Mouse (Mus musculus) kidney, embryonic 16.5 days (tissue): Measurements from ENCODE around the gene Dnase1l2. TPM values are rescaled to one million over a fixed set of nuclear protein-coding genes. Genes with fewer than 3 reads are reported as not detected.
A peak's percentile ranks its signal among the peaks of the same experiment; 100 is the strongest.

Source experiments
- ATAC-seq: fragments of 200-750 bp; cut with Nextera tagmentation; 2 replicates; pipeline ENCODE4 v1.8.0; 2017; ENCODE audit warnings: moderate TSS enrichment; ENCODE audit not compliant: low FRiP score, low TSS enrichment
- H3K27ac ChIP-seq: fragments of 300-500 bp; sonication (generic); 2 replicates; pipeline ENCODE4 v1.5.1; 2014; ENCODE audit warnings: low read length
- H3K27me3 ChIP-seq: fragments of 300-500 bp; sonication (generic); 2 replicates; pipeline ENCODE4 v1.6.1; 2014; ENCODE audit warnings: low read length, control low read depth, mixed read lengths; ENCODE audit not compliant: insufficient read depth
- H3K36me3 ChIP-seq: fragments of 300-500 bp; sonication (generic); 2 replicates; pipeline ENCODE4 v1.6.1; 2014; ENCODE audit warnings: low read length, control low read depth, mixed read lengths; ENCODE audit not compliant: insufficient read depth
- H3K4me1 ChIP-seq: fragments of 300-500 bp; sonication (generic); 2 replicates; pipeline ENCODE4 v1.6.1; 2014; ENCODE audit warnings: low read length, control low read depth, mixed read lengths; ENCODE audit not compliant: insufficient read depth
- H3K4me2 ChIP-seq: fragments of 300-500 bp; sonication (generic); replicated peaks from 2 replicates; pipeline ENCODE4 v1.6.1; 2014; ENCODE audit warnings: low read depth, low read length
- H3K4me3 ChIP-seq: fragments of 300-500 bp; sonication (generic); 2 replicates; pipeline ENCODE4 v1.5.1; 2014; ENCODE audit warnings: mild to moderate bottlenecking, low read length
- H3K9ac ChIP-seq: fragments of 300-500 bp; sonication (generic); replicated peaks from 2 replicates; pipeline ENCODE4 v1.6.1; 2014; ENCODE audit warnings: low read length
- H3K9me3 ChIP-seq: fragments of 300-500 bp; sonication (generic); 2 replicates; pipeline ENCODE4 v1.6.1; 2016; ENCODE audit warnings: low read length, control low read depth
- WGBS: fragments of 180-500 bp; shearing (Covaris S2); extraction: QIAGEN DNeasy Blood & Tissue Kit; methylation state at CpG from one replicate; pipeline ENCODE4 v1.1.7; 2014; 5-methylcytosine and 5-hydroxymethylcytosine counted together
- polyA plus RNA-seq: library from polyadenylated mRNA; unstranded; fragments of >200 nt; fragmentation: Nextera tagmentation; extraction: Ambion mirVana; gene quantifications from 2 replicates; pipeline ENCODE4 v1.2.1, GENCODE M21; 2015

Gene Dnase1l2
- polyA plus RNA-seq, 1 experiment from 2014 or later = 3.2 TPM

GRCm38 (mm10) chr17:24473612-24474275, 30.8 kb upstream of the Dnase1l2 start, which contains the start of gene Bricd5:
Gene Bricd5 (plus strand): TSS chr17:24473884.
- Histone ChIP-seq H3K4me2 (peak within 1 kb of the TSS; percentile 96), H3K36me3 (peaks cover 29% of the 10 kb centered on the region; the same call in 1 of the 2 replicates), H3K4me3 (no peak within 1 kb of the TSS), H3K9me3 (no peaks in the 10 kb centered on the region), H3K4me1 (peaks cover 50% of the 10 kb centered on the region), H3K27ac (peak within 1 kb of the TSS; percentile 74), H3K9ac (no peak within 1 kb of the TSS; the same call in 1 of the 2 replicates), H3K27me3 (no peaks in the 10 kb centered on the region)
- whole genome bisulfite sequencing = 75% methylated on average over 6 of the region's 6 CpGs
- ATAC-seq = no peak

GRCm38 (mm10) chr17:24472512-24472911, 29.6 kb upstream of the Dnase1l2 start:
- Histone ChIP-seq H3K9me3 (no peaks in the 10 kb centered on the region), H3K4me3 (peak overlapping the region; percentile 85; the same call in 1 of the 2 replicates), H3K9ac (no peak overlapping the region; the same call in 1 of the 2 replicates), H3K36me3 (peaks cover 29% of the 10 kb centered on the region; the same call in 1 of the 2 replicates), H3K27me3 (no peaks in the 10 kb centered on the region), H3K27ac (peak overlapping the region; percentile 74), H3K4me1 (peaks cover 41% of the 10 kb centered on the region), H3K4me2 (peak overlapping the region; percentile 96)
- 21% methylated on average over 4 of the region's 4 CpGs for WGBS
- peak; percentile 40 for ATAC-seq

GRCm38 (mm10) chr17:24470701-24471527, 28.0 kb upstream of the Dnase1l2 start:
- Histone ChIP-seq H3K4me3 (peak overlapping the region; percentile 85), H3K27me3 (no peaks in the 10 kb centered on the region), H3K9me3 (no peaks in the 10 kb centered on the region), H3K4me1 (peaks cover 39% of the 10 kb centered on the region), H3K9ac (peak overlapping the region; percentile 90), H3K36me3 (peaks cover 20% of the 10 kb centered on the region; the same call in 1 of the 2 replicates), H3K4me2 (peak overlapping the region; percentile 96), H3K27ac (peak overlapping the region; percentile 78)
- peak; percentile 21; the same call in 1 of the 2 replicates for ATAC-seq
- under 1% methylated on average over 68 of the region's 68 CpGs for whole genome bisulfite sequencing

GRCm38 (mm10) chr17:24469910-24470602, 27.2 kb upstream of the Dnase1l2 start, which contains the start of the genes E4f1 and Pgp:
Gene E4f1 (minus strand): TSS chr17:24470313.
Gene Pgp (plus strand): TSS chr17:24470392.
- peak within 1 kb of the TSS; percentile 85 for H3K4me3 ChIP-seq
- no peaks in the 10 kb centered on the region for H3K27me3 ChIP-seq
- under 1% methylated on average over 66 of the region's 75 CpGs for WGBS
- H3K27ac ChIP-seq = peak within 1 kb of the TSS; percentile 85
- peak within 1 kb of the TSS; percentile 96 for H3K4me2 ChIP-seq
- peak within 1 kb of the TSS; percentile 90 for H3K9ac ChIP-seq
- H3K9me3 ChIP-seq = no peaks in the 10 kb centered on the region
- peaks cover 39% of the 10 kb centered on the region for H3K4me1 ChIP-seq
- H3K36me3 ChIP-seq = peaks cover 12% of the 10 kb centered on the region; the same call in 1 of the 2 replicates
- ATAC-seq = peak; percentile 96

GRCm38 (mm10) chr17:24469336-24469909, 26.5 kb upstream of the Dnase1l2 start:
- Histone ChIP-seq H3K4me3 (peak overlapping the region; percentile 85), H3K4me1 (peaks cover 37% of the 10 kb centered on the region), H3K27ac (peak overlapping the region; percentile 85), H3K36me3 (peaks cover 5% of the 10 kb centered on the region; the same call in 1 of the 2 replicates), H3K27me3 (no peaks in the 10 kb centered on the region), H3K9me3 (no peaks in the 10 kb centered on the region), H3K9ac (peak overlapping the region; percentile 90), H3K4me2 (peak overlapping the region; percentile 96)
- 15% methylated on average over 7 of the region's 7 CpGs for WGBS
- no peak for ATAC-seq

- H3K4me2 ChIP-seq = no peak overlapping the region
- no peaks in the 10 kb centered on the region for H3K9me3 ChIP-seq
- H3K27ac ChIP-seq = no peak overlapping the region
- H3K4me1 ChIP-seq = peaks cover 30% of the 10 kb centered on the region
- WGBS = 93% methylated on average over 5 of the region's 5 CpGs
- no peaks in the 10 kb centered on the region for H3K27me3 ChIP-seq
- H3K9ac ChIP-seq = no peak overlapping the region
- no peak overlapping the region for H3K4me3 ChIP-seq
- ATAC-seq = no peak
- 0 out of 2 replicates have a peak, but pooled peaks cover under 1% of the 10 kb centered on the region for H3K36me3 ChIP-seq
Observed at GRCm38 (mm10) chr17:24468636-24469246, 25.8 kb upstream of the Dnase1l2 start.

GRCm38 (mm10) chr17:24463374-24464133, 20.6 kb upstream of the Dnase1l2 start:
- no peak for ATAC-seq
- no peak overlapping the region for H3K9ac ChIP-seq
- H3K9me3 ChIP-seq = no peaks in the 10 kb centered on the region
- no peaks in the 10 kb centered on the region for H3K27me3 ChIP-seq
- no peak overlapping the region for H3K4me3 ChIP-seq
- no peak overlapping the region for H3K27ac ChIP-seq
- H3K4me2 ChIP-seq = no peak overlapping the region
- 47% methylated on average over 6 of the region's 6 CpGs for WGBS
- no peaks in the 10 kb centered on the region for H3K36me3 ChIP-seq
- H3K4me1 ChIP-seq = no peaks in the 10 kb centered on the region

GRCm38 (mm10) chr17:24462932-24463331, 20.0 kb upstream of the Dnase1l2 start:
- H3K4me1 ChIP-seq = no peaks in the 10 kb centered on the region
- WGBS = 77% methylated on average over 1 of the region's 1 CpGs
- H3K27me3 ChIP-seq = no peaks in the 10 kb centered on the region
- no peak overlapping the region for H3K27ac ChIP-seq
- ATAC-seq = no peak
- no peaks in the 10 kb centered on the region for H3K36me3 ChIP-seq
- no peak overlapping the region for H3K4me3 ChIP-seq
- H3K4me2 ChIP-seq = no peak overlapping the region
- H3K9ac ChIP-seq = no peak overlapping the region
- H3K9me3 ChIP-seq = no peaks in the 10 kb centered on the region
